Mouse (Mus musculus): Measurements from ENCODE around the gene Capn1. TPM values are rescaled to one million over a fixed set of nuclear protein-coding genes. Genes with fewer than 3 reads are reported as not detected.
A peak's percentile ranks its signal among the peaks of the same experiment; 100 is the strongest.

Capn1 gene
- polyA plus RNA-seq (2015; fragmentation: Nextera tagmentation; extraction: Ambion mirVana), result 3.0 and 3.2 TPM in 2 replicates

DNA sequence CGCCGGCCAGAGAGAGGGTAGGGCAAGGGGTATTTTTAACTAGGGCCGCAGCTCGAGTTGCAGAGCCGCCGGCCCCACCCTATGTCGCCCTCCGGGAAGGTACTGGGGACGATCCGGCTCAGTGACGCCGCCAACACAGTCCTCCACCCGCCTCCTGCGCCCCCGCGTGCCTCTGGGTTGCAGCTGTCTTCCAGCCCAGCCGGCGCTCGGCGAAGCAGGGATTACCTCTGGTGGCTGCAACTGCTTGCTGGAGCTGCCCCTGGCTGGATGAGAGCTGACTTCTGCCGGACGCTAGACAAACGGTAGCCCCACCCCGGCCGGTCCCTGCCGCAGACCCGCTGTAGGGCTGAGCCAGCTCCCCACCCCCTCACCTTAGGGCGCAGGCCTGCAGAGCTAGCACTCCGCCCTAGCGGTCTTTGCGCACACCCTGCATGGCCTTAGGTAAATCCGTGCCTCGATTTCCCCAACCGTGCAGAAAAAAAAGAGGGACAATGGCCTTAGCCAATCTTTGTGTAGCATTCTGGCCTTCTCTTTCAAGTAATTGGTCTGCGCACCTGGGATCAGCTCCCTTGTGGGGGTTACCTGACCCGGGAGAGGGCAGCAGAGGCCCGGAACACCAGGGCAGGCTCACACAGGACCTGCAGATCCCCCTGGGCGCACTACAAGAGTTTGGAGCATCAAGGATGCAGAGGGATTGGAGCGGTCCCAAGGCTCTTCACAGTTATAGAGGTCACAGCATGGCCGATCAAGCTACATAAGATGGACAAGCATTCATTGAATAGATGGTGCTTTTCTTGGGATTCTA lies at the start of gene Capn1:
TSS of gene Capn1 (minus strand) at position 387 of the 805 bp plus-strand sequence.
- no peaks in the 10 kb centered on the region for H3K36me3 ChIP-seq (ENCODE audit: control insufficient read depth, insufficient read depth, low read length)
- peak within 1 kb of the TSS; percentile 10 for H3K27ac ChIP-seq (ENCODE audit: low read length)
- H3K4me3 ChIP-seq (ENCODE audit: low read depth, low read length), result peak within 1 kb of the TSS; percentile 54
- H3K9me3 ChIP-seq (replicated peaks; ENCODE audit: control insufficient read depth, low read length, poor library complexity, severe bottlenecking), result no peaks in the 10 kb centered on the region
- H3K4me1 ChIP-seq (ENCODE audit: control insufficient read depth, insufficient read depth, low read length), result peaks cover 3% of the 10 kb centered on the region; the same call in 1 of the 2 replicates
- peak within 1 kb of the TSS; percentile 75 for H3K9ac ChIP-seq (ENCODE audit: low read depth, low read length)
- peak; percentile 84 for ATAC-seq
- H3K27me3 ChIP-seq (ENCODE audit: control insufficient read depth, insufficient read depth, low read depth, low read length), result peaks cover 8% of the 10 kb centered on the region; the same call in 1 of the 2 replicates
- peak within 1 kb of the TSS; percentile 94 for H3K4me2 ChIP-seq (ENCODE audit: low read length)
- WGBS, result 3% methylated on average over 40 of the region's 40 CpGs

DNA sequence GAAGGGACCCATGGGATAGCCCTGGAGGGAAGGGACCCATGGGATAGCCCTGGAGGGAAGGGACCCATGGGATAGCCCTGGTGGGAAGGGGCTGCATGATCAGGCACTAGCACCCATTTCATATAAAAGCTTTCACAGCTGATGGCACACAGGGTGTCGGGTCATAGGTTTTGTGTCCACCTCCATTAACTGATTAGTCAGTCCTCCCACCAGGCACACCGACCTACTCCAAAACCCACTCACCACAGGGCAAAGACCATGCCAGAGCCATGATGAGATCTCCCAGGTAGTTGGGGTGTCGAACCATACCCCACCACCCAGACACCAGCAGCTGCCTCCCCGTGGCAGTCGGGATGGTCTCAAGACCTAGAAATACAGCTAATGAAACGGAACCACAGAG lies 47.4 kb upstream of the Capn1 start:
- no peaks in the 10 kb centered on the region for H3K27me3 ChIP-seq (ENCODE audit: control insufficient read depth, insufficient read depth, low read depth, low read length)
- H3K4me3 ChIP-seq (ENCODE audit: low read depth, low read length), result no peak overlapping the region
- H3K4me1 ChIP-seq (ENCODE audit: control insufficient read depth, insufficient read depth, low read length), result peaks cover 46% of the 10 kb centered on the region
- H3K27ac ChIP-seq (ENCODE audit: low read length), result no peak overlapping the region
- no peak overlapping the region for H3K9ac ChIP-seq (ENCODE audit: low read depth, low read length)
- H3K36me3 ChIP-seq (ENCODE audit: control insufficient read depth, insufficient read depth, low read length), result no peaks in the 10 kb centered on the region
- ATAC-seq, result no peak
- no peaks in the 10 kb centered on the region for H3K9me3 ChIP-seq (replicated peaks; ENCODE audit: control insufficient read depth, low read length, poor library complexity, severe bottlenecking)
- WGBS, result 92% methylated on average over 6 of the region's 6 CpGs
- H3K4me2 ChIP-seq (ENCODE audit: low read length), result peak overlapping the region; percentile 100; the same call in 1 of the 2 replicates

GRCm38 (mm10) chr19:6062418-6062817 lies 46.7 kb upstream of the Capn1 start:
- Histone ChIP-seq H3K9ac (ENCODE audit: low read depth, low read length) (peak overlapping the region; percentile 98), H3K27ac (ENCODE audit: low read length) (no peak overlapping the region), H3K4me1 (ENCODE audit: control insufficient read depth, insufficient read depth, low read length) (peaks cover 42% of the 10 kb centered on the region), H3K9me3 (replicated peaks; ENCODE audit: control insufficient read depth, low read length, poor library complexity, severe bottlenecking) (no peaks in the 10 kb centered on the region), H3K4me3 (ENCODE audit: low read depth, low read length) (peak overlapping the region; percentile 88), H3K4me2 (ENCODE audit: low read length) (peak overlapping the region; percentile 100), H3K27me3 (ENCODE audit: control insufficient read depth, insufficient read depth, low read depth, low read length) (no peaks in the 10 kb centered on the region), H3K36me3 (ENCODE audit: control insufficient read depth, insufficient read depth, low read length) (no peaks in the 10 kb centered on the region)
- no peak for ATAC-seq
- WGBS, result 67% methylated on average over 5 of the region's 5 CpGs

DNA sequence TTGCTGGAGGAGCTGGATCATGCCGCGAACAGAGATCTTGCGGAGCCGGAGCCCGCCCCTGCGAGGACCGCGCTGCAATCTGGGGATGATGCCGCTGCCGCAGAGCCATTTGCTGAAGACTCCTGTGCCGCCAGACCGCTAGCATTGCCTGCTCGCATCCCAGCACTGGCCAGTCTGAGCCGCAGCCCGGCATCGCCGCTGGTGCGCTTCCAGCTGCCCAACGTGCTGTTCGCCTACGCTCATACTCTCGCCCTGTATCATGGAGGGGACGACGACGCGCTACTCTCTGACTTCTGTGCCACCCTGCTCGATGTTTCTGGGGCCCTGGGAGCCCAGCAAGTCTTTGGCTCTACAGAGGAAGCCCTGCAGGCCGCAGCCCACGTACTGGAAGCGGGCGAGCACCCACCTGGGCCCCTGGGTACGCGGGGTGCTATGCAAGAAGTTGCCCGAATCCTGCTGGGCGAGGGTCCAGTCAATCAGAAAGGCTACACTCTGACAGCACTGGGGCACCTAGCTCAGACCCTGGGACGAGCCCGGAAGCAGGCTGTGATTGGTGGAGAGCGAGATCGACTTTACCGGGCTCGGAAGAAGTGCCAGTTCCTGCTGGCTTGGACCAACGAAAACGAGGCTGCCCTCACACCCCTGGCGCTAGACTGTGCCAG lies 46.1 kb upstream of the Capn1 start:
- Histone ChIP-seq H3K9ac (ENCODE audit: low read depth, low read length) (peak overlapping the region; percentile 98), H3K27ac (ENCODE audit: low read length) (peak overlapping the region; percentile 92), H3K4me1 (ENCODE audit: control insufficient read depth, insufficient read depth, low read length) (peaks cover 45% of the 10 kb centered on the region), H3K9me3 (replicated peaks; ENCODE audit: control insufficient read depth, low read length, poor library complexity, severe bottlenecking) (no peaks in the 10 kb centered on the region), H3K27me3 (ENCODE audit: control insufficient read depth, insufficient read depth, low read depth, low read length) (no peaks in the 10 kb centered on the region), H3K4me2 (ENCODE audit: low read length) (peak overlapping the region; percentile 100), H3K4me3 (ENCODE audit: low read depth, low read length) (peak overlapping the region; percentile 88), H3K36me3 (ENCODE audit: control insufficient read depth, insufficient read depth, low read length) (no peaks in the 10 kb centered on the region)
- 2% methylated on average over 44 of the region's 44 CpGs for WGBS
- ATAC-seq, result no peak

DNA sequence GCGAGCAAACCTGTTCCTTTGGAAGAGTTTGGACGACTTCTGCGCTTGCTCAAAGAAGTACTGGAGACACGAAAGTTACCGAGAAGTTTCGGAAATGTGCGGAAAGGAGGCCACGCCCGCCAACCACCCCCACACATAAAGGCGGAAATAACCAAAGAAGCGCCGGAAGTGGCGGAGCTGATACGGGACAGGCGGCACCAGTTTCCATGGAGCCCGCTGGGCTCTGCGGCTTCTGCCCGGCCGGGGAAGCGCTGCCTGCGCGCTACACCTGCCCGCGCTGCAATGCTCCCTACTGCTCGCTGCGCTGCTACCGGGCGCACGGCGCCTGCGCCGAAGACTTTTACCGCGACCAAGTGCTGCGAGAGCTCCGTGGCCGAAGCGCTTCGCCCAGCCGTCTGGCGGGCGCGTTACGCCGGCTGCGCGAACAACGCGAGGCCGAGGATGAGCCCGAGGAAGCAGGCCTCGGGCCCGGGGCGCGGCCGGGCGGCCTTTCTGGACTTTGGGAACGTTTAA lies 45.4 kb upstream of the Capn1 start, which contains the start of gene Znhit2:
TSS of gene Znhit2 (plus strand) at position 172 of the 513 bp plus-strand sequence.
- peaks cover 45% of the 10 kb centered on the region for H3K4me1 ChIP-seq (ENCODE audit: control insufficient read depth, insufficient read depth, low read length)
- H3K9me3 ChIP-seq (replicated peaks; ENCODE audit: control insufficient read depth, low read length, poor library complexity, severe bottlenecking), result no peaks in the 10 kb centered on the region
- under 1% methylated on average over 57 of the region's 58 CpGs for WGBS
- H3K36me3 ChIP-seq (ENCODE audit: control insufficient read depth, insufficient read depth, low read length), result no peaks in the 10 kb centered on the region
- peak; percentile 76 for ATAC-seq
- peak within 1 kb of the TSS; percentile 88 for H3K4me3 ChIP-seq (ENCODE audit: low read depth, low read length)
- peak within 1 kb of the TSS; percentile 98 for H3K9ac ChIP-seq (ENCODE audit: low read depth, low read length)
- no peaks in the 10 kb centered on the region for H3K27me3 ChIP-seq (ENCODE audit: control insufficient read depth, insufficient read depth, low read depth, low read length)
- peak within 1 kb of the TSS; percentile 100 for H3K4me2 ChIP-seq (ENCODE audit: low read length)
- H3K27ac ChIP-seq (ENCODE audit: low read length), result peak within 1 kb of the TSS; percentile 92

GRCm38 (mm10) chr19:6058966-6059365 lies 43.3 kb upstream of the Capn1 start:
- peak overlapping the region; percentile 88 for H3K4me2 ChIP-seq (ENCODE audit: low read length)
- no peaks in the 10 kb centered on the region for H3K9me3 ChIP-seq (replicated peaks; ENCODE audit: control insufficient read depth, low read length, poor library complexity, severe bottlenecking)
- no peak for ATAC-seq
- H3K4me3 ChIP-seq (ENCODE audit: low read depth, low read length), result no peak overlapping the region; the same call in 1 of the 2 replicates
- WGBS, result 91% methylated on average over 5 of the region's 5 CpGs
- no peaks in the 10 kb centered on the region for H3K27me3 ChIP-seq (ENCODE audit: control insufficient read depth, insufficient read depth, low read depth, low read length)
- H3K36me3 ChIP-seq (ENCODE audit: control insufficient read depth, insufficient read depth, low read length), result peaks cover 7% of the 10 kb centered on the region
- no peak overlapping the region for H3K27ac ChIP-seq (ENCODE audit: low read length)
- no peak overlapping the region for H3K9ac ChIP-seq (ENCODE audit: low read depth, low read length)
- H3K4me1 ChIP-seq (ENCODE audit: control insufficient read depth, insufficient read depth, low read length), result peaks cover 38% of the 10 kb centered on the region

- H3K4me2 ChIP-seq (ENCODE audit: low read length), result peak overlapping the region; percentile 88
- WGBS, result 41% methylated on average over 5 of the region's 5 CpGs
- no peak overlapping the region for H3K27ac ChIP-seq (ENCODE audit: low read length)
- H3K27me3 ChIP-seq (ENCODE audit: control insufficient read depth, insufficient read depth, low read depth, low read length), result no peaks in the 10 kb centered on the region
- H3K4me3 ChIP-seq (ENCODE audit: low read depth, low read length), result peak overlapping the region; percentile 67
- H3K9ac ChIP-seq (ENCODE audit: low read depth, low read length), result peak overlapping the region; percentile 91
- peaks cover 38% of the 10 kb centered on the region for H3K4me1 ChIP-seq (ENCODE audit: control insufficient read depth, insufficient read depth, low read length)
- no peak for ATAC-seq
- peaks cover 11% of the 10 kb centered on the region for H3K36me3 ChIP-seq (ENCODE audit: control insufficient read depth, insufficient read depth, low read length)
- H3K9me3 ChIP-seq (replicated peaks; ENCODE audit: control insufficient read depth, low read length, poor library complexity, severe bottlenecking), result no peaks in the 10 kb centered on the region
Measured at GRCm38 (mm10) chr19:6058513-6058912, 42.8 kb upstream of the Capn1 start.

DNA sequence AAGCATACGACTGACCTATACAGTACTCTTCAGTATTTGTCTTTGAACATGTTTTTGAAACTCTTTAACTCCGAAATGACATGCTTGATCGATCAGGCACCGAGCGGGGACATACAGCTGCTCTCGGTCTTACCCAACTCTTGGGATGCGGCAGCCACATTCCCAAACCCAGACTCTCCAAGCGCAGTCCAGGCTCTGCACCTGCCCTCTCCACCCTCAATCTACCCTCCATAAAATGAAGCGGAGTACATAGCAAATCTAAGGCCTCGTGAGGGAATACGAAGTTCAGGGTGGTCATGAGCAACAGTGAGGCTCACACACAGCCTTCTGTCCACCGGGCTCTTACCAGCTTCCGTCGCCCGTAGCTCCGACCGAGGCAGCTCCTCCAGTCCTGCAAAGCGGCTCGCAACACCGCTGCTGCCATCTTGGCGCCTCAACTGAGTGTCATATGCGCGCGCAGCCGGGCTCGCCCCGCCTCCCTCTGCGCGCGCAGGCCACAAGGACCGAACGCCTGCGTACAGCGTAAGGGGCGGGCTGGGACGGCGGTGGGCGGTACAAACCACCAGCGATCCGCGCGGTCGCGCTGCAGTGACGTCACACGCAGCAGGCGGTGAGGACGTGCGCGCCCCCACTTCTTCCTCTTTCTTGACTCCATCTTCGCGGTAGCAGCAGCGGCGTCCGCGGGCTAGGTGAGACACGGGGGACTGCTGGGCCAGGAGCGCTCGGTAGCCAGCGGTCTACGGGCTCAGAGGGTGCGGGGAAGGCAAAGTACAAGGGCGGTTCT lies 41.8 kb upstream of the Capn1 start, which contains the start of the genes Mrpl49 and Fau:
TSS of gene Mrpl49 (minus strand) at position 473 of the 784 bp plus-strand sequence.
TSS of gene Fau (plus strand) at position 532 of the 784 bp plus-strand sequence.
- peak; percentile 79 for ATAC-seq
- Histone ChIP-seq H3K9me3 (replicated peaks; ENCODE audit: control insufficient read depth, low read length, poor library complexity, severe bottlenecking) (no peaks in the 10 kb centered on the region), H3K36me3 (ENCODE audit: control insufficient read depth, insufficient read depth, low read length) (peaks cover 18% of the 10 kb centered on the region), H3K4me2 (ENCODE audit: low read length) (peak within 1 kb of the TSS; percentile 88), H3K27ac (ENCODE audit: low read length) (peak within 1 kb of the TSS; percentile 86), H3K4me3 (ENCODE audit: low read depth, low read length) (peak within 1 kb of the TSS; percentile 67), H3K9ac (ENCODE audit: low read depth, low read length) (peak within 1 kb of the TSS; percentile 91), H3K27me3 (ENCODE audit: control insufficient read depth, insufficient read depth, low read depth, low read length) (no peaks in the 10 kb centered on the region), H3K4me1 (ENCODE audit: control insufficient read depth, insufficient read depth, low read length) (peaks cover 31% of the 10 kb centered on the region)
- under 1% methylated on average over 62 of the region's 63 CpGs for WGBS

Measured in midbrain, embryonic 16.5 days (tissue).